Mouse (Mus musculus) urinary bladder, postnatal 4 days (tissue): ENCODE measurements around the gene Phlda1.

Source experiments
- DNase-seq, 2 experiments: peaks; one replicate each; pipeline ENCODE4 v3.0.0; 2021 to 2022; ENCODE audit warnings: low spot score in 2 of 2

Gene Phlda1

DNA sequence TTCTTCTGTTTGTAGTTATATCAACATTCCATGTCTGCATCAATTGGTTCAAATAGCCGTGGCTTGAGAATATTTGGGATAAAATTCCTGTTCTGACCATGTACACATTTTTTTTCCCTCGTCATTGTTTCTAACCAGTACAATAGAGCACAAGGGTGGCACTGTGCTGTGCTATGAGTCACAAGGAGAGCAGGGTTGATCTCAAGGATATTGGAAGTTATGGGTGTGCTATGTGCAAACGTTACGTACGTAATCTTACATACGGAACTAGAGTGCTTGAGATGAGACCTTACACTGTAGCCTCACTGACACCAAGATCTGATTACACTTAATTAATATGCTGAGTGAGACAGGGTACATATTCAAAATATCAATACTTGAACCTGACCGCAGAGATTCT is 21.5 kb downstream of the Phlda1 start:
- no peak for DNase-seq

DNA sequence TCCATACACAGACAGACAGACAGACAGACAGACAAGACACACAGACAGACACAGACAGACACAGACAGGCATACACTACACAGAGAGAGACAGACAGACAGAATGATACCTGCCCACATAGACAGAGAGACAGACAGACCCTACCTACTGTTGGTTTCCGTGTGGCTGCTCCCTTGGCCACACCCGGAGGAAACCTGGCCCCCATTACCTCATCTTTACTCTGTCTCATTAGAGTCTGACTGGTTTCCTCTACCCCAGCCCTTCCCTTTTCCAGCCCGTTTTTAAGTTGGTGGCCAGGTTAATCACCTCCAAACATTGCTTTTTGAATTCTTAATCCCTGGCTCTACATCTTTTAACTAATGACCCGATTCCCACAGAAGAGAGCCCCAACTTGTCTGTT is 22.2 kb downstream of the Phlda1 start:
- DNase-seq = no peak

DNA sequence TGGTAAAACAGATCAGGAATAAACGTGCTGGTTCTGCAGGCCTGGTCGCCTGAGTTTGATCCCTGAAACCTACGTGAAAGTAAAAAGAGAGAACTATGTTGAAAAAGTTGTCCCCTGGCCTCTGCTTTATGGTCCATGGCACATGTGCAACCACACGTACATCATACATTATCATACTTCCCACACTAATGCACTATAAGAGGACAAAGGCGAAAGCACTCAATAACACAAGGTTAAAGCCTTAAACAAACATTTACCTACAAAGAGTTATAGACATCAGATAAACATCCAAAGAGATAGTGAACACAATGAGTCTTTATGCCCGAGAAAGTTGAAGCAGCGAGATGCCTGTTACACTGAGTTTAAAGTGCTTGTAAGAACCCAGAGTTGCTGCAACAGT is 24.3 kb downstream of the Phlda1 start:
- no peak for DNase-seq

DNA sequence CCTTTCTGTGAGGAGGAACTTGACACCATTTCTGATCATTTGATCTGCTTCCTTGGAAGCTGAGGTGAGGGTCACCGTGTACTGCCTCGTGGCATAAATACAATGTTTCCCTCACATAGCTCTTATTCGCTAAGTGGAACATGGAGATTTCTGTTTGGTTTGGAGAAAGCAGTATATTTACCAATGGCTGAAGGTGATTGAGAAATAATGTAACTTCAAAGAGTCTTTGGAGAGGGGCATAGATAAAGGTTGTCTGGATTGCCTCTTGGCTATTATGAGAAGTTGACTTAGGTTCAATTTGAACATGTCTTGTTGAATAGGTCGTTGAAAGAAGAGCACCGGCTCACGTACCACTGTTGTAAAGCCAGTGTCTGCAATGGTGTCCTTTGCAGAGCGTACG is 28.6 kb downstream of the Phlda1 start:
- DNase-seq = no peak

DNA sequence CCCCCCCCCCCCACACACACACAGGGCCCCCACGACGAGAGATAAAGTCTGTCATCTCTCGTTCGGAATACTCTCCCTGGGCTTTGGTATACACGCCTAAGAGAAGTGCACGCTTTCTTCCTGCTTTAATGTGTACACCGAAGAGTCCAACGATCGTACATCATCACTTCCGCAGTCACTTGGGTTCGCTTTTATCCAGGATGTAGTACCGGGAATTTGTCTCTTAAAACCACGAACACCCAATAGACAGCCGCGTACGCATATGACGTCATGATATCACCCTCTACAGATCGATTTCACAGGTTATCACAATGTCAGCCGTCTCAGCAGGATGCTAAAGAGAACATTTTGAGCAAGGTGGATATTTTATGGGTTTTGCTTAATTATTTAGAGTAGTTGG is 31.3 kb downstream of the Phlda1 start:
- no peak for DNase-seq

DNA sequence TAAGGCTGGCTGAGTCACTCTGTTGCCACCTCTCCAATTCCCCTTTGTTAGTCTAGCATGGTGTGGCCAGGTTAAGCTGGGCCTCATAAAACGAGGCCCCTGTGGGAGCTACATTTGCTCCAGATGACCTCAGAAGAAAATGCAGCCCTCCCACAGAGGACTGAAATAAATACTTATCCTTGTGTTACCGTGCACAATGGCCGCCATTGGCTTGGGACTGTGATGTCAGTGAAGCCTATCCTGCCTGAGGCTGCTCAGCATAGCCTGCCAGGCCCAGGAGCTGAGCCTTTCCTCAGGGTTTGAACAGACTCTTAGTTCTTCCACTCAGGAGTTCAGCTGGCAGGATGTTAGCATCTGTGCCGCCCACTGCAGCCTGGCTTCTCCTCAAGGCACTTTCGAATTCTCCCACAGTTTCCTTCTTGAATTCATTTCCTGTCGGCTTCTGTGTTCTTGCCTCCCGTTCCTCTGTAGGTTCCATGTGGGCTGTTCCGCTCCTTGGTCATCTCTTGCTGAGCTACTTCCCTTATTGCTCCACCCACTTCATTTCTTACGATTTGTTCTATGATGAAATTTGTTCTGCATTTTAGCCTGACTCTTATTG is 33.7 kb downstream of the Phlda1 start:
- no peak for DNase-seq

DNA sequence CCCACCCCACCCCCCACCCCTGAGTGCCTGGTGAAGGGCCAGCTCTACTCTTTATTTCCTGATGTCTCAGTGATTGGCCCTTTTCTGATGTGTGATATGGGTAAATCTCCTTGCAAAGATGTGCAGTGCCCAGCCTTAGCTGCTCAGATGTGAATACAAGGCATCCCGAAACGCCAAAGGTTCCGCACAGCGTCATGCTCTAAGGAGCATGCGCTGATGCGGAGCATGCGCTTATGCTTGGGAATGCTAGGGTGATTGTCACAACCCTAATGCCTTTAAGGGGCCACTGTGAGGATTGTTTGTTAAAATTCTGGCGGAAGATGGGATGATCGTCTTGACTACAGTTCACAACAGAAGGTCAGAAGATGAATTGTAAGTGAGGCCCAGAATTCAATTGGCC is 34.6 kb downstream of the Phlda1 start:
- no peak for DNase-seq

DNA sequence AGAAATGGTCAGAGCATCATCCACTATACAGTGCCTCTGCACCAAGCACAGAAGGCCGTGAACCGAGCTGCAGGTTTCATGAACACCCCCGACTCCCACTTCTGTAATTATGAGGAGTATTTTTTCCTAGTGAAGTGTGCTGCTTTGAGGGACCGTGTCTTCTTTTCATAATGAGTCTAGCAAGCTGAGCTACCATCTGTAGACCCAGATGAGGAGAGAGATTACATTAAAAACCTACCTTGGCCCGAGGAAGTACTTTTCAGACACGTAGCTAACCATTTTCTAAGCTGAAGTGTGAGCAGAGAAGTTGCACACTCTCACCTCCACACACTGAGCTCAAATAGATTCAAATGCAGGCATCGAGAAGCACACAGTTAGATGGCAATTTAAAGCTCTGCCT is 37.0 kb downstream of the Phlda1 start:
- DNase-seq = no peak

DNA sequence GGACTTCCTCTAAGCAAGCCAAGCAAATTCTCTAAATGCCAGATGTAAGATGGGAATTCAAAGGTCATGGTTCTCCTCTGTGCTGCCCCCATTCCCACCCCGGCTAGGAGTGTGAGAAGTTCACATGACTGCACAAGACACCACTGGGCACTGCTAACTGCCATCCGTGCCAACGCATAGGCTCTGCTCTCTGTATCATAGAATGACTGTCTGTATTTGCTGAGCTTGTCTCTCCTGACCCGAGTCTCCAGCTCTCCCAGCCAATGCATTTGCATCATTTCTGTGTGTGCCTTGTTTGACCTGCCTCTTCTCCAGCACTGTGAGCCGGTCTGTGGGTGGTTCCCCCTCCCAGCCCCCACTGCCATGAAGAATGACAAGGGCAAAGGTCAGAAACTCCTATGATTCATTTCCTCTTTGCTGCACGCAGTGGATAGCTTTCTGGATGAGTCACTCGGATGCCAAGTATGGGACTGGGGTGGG is 37.7 kb downstream of the Phlda1 start:
- DNase-seq = peak in 1 of 2 experiments; percentile 44

DNA sequence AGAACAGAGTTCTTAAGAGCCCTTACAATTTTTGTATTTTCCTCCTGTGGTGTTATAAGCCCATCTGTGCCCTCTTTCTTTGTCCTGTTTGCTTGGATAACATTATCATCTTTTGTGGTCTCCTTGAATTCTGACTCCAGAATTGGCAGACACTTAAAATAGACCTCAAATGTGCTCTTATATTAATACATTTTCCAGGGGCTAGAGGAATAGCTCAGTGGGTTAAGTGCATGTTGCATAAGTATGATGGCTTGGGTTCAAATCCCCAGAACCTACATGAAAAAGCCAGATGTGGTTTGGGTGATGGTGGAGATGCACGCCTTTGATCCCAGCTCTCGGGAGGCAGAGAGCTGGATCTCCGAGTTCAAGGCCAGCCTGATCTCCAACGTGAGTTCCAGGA is 38.2 kb downstream of the Phlda1 start:
- no peak for DNase-seq

DNA sequence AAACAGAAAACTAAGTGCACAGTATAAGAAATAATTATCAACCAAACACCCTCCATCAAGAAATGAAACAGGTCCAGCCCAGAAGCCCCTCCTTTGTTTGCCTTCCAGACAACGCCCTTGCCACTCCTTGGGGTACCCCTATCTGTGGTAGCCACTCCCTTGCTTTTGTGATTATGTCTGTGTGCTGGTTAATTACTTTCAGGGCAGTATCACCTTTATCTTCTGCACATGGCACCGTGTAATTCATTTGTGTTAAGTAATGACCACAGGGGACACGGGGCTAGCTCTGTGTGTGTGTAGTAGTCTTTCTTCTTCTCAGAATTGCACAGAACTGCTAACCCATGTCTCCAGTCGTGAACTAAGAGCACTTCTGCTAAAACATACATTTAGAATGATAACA is 39.6 kb downstream of the Phlda1 start:
- no peak for DNase-seq

DNA sequence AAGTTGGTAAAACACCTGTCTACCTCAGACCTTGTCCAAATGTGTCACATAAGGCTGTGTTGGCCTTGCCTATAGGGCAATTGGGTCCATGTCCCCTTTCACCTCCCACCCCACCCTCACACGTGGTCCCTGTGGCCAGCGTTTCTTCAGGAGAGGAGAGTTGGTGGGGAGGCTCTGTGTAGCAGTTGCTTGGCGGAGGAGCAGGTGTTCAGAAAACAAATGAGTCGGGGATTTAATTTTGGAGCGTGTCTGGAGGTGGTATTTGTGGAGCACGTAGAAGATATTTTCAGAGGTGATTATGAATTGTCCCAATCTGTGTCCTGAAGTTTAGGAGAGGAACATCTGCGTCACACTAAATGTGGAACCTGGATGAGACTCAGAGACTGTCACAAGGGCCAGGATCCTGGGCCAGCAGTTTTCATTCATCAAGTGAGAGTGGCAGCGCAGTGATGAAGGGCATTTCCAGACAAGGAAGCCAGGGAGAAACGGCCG is 41.8 kb downstream of the Phlda1 start:
- no peak for DNase-seq

DNA sequence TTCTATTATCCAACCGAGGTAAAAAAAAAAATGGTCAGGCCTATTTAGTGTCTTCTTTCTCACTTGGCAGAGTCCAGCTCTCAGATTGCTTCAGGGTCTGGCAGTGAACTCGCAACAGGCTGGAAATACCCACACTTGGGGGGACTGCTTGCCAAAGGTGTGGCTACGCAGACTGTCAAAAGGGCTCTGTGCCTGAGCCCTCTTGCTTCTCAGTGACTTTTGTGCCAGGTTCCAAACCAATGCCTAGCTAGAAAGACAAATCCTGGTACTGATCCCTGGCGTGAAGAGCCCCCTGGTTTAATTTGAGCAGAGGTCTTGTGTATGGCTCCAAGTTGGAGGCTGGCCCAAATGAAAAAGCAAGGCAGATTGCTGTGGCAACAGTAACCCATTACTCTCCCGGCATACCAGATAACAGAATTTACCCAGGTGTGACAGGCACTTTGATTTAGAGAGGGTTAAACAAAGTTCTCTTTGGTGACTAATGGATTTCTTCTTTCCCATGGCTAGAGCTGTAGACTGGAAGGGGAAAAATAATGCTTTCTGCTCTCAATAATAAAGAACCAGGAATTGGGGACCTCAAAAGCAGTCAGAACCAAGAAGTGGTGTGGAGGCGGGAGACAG is 44.1 kb downstream of the Phlda1 start:
- DNase-seq = no peak

DNA sequence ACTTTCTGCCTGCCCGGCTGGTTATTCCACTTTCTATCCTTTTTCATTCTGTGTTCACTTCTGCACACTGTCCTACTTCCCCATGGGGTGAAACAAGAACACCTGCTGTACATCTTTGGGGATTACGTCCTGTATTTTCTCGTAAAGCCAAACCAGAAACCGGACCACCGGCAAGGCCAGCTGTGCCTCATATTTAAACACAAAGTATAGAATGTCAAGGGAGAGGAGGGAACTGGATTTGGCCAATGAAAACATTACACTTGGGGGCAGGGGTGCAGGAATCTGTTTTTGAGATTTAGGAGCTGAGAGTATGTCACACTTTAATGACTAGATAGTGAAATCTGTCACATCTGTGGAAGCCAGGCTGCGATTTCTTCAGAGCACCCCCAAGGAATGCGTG is 47.6 kb downstream of the Phlda1 start:
- no peak for DNase-seq

DNA sequence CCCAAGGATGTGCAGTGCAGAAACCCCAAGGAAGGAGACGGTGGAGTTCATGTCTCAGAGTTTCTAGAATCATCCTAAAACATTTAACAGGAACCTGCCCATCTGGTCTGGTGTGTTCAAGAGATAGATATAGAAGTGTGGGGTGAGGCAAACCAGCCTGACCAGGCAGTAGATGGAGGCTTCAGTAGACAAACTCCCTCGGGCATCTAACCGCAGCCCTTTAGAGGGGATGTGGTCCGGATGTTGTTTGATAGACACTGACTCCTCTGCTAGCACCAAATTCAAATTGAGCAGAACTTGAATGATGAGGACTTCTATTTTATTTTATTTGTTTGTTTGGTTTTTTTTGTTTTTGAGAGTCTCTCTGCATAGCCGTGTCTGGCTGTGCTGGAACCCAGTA is 48.6 kb downstream of the Phlda1 start:
- DNase-seq = no peak

DNA sequence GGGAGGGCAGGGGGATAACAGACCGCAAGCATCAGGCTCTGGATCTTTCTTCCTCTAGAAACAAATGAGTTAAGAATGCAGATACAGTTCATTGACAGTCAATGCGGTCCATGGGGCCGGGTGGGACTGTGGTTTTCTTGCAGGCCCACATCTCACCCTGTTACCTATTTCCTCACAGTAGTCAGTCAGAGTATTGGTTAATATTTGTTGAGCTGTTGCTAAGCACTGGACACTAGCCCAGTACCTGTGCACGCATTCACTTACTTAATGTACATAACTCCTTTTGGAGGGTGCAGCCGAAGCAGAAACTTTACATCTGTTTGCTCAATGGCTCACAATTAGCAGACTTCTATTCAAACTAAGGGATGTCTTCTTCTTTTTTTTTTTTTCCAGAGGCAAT is 52.1 kb downstream of the Phlda1 start:
- no peak for DNase-seq
